Mouse (Mus musculus) cerebral cortex, adult 2 months (tissue): ENCODE data around the gene Olfml2b.

ENCODE experiments used
- WGBS: fragments of 180-500 bp; shearing (Covaris S2); methylation state at CpG from one replicate; pipeline ENCODE4 v1.1.7; 2018; 5-methylcytosine and 5-hydroxymethylcytosine counted together

The Olfml2b gene

DNA sequence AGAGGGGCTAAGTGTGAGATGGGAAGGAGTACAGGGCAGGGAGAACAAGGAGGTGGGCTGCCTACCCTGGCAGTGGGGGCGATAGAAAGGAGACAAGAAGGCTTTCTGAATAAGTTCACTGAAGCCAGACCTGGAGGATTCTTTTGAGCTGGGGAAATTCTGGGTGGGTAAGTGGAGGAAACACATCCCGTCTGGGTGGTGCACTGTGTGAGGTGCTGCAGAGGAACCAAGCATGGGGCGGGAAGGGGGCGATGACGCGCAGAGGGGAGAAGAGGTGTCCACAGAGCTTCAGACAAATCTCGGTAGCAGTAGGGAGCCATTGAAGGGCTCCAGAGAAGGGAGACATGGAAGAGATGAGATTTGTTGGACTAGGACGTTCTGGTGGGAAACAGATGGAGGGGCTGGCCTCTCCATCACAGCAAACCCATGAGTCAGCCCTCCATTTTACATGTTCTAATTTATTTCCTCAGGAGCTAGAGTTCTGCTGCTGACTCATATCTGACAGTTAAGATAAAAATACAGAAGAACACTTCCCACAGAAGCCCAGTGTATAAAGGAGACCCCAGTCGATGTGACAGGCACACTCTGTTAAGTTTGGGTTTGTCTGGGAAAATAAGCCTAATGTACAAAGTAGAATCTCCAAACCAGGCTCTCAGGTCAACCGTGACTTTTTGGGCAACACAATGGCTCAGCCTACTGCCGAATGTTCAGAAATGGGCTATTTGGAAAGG, 87.7 kb downstream of the Olfml2b start:
- 59% methylated on average over 11 of the region's 11 CpGs for WGBS
